Mouse (Mus musculus) cerebellum, postnatal 36 days (tissue): ENCODE data around the gene Tbata.

Experiments
- DNase-seq, 2 experiments: peaks; one replicate each; pipeline ENCODE4 v3.0.0; 2021 to 2022; ENCODE audit warnings: mixed read lengths in 2 of 2

The Tbata gene

GRCm38 (mm10) chr10:61167333-61168096 is 4.2 kb upstream of the Tbata start:
- DNase-seq, result no peak

DNA sequence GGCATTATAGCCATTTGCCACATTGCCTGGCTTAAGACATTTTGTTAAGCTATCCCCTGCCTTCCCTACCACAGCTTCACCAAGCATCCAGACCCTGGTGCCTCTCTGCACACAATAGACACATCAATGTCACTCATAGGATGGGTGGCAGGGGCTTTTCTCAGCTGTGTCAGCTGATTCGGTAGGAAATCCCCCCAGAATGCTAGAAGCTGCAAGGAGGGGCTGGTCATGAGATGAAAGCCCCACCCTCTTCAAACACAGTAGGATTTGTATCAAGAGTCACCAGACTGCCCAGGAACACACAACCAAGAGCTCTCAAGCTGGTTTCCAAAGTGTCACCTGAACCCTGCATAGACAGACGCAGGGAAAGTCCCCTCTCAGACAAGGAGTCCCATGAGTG is 3.4 kb upstream of the Tbata start:
- DNase-seq, result no peak

DNA sequence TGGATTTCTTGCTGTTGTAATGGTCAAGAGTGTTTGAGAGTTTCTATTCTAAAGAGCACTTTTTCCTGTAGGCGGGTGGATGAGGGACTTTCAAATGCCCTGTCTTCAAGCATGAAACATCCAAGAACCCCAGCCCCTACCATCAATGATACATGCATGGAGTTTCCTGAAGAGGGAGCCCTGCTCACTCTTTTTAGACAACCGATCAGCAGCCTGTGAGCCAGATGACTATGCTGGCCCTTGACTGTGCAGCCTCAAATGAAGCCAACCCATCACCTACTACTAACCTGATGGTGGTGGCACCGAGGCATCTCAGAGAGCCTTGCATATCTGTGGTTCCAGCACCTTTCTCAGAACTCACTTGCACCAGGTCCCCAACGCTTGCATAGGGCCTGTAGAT is 742 bp downstream of the Tbata start:
- no peak for DNase-seq

DNA sequence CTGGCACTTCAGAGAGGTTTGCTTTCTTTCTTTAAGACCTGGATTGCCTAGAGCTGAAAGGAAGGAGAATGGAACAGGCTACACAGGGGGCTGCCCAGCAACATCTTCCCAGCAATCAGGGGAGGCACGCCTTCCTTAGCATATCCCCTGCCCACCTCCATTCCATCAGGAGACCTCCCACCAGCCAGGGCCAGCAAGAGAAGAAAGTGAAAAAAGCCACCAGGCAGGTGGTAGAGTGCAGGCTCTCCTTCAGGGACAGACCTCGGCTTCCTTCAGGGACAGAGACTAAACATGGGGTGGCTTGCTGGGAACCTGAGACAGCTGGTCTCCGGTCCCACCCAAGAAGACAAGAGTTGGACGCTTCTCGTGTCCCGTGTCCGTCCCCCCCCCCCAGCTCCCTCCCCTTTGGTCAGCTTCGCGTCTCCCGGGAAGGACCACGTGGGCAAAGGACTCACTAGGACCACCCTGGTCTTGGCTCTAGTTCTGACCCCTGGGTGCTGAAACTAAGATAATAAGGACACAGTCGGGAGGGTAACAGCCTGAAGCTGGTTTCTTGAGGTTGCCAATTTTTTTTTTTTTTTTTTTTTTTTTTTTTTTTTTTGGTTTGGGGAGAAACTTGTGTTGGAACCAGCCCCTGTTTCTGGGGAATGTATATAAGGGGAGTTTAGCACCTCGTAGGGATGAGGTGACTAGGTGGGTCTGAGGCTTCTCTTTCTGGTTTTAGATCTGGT is 3.1 kb downstream of the Tbata start:
- DNase-seq, result peak; percentile 20 to 46

DNA sequence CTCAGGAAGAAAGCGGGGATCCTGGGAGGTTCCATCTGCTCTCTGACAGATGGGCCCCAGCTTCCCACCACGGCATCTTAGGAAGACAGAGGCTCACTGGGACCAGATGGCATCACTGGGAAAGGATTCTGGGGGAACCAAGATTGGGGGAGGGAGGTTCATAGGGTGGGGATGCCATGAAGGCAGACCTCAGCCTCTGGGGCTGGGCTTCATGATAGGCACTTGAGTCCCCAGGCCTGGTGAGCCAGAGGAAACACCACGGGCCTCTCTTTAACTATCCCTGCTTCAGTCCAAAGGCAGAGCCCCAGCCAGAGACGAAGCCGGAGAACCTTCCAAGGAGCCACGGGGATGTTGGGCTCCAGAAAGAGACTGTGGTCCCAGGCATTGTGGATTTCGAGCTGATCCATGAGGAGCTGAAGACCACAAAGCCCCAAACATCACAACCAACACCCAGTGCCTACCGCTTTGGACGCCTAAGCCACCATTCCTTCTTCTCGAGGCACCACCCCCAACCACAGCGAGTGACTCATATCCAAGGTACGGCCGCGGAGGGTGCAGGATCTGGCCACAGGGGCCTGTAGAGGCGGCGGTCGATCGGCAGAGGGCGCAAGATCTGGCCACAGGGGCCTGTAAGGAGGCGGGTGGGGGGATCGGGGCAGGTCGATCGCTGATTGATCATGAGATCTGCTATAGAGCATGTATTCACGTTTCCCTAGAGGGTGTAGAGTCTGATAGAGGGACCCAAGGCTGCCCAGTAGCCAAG is 3.9 kb downstream of the Tbata start:
- DNase-seq, result peak; percentile 90 to 91

GRCm38 (mm10) chr10:61176221-61176790 is 4.6 kb downstream of the Tbata start:
- peak in 1 of 2 experiments; percentile 40 for DNase-seq

DNA sequence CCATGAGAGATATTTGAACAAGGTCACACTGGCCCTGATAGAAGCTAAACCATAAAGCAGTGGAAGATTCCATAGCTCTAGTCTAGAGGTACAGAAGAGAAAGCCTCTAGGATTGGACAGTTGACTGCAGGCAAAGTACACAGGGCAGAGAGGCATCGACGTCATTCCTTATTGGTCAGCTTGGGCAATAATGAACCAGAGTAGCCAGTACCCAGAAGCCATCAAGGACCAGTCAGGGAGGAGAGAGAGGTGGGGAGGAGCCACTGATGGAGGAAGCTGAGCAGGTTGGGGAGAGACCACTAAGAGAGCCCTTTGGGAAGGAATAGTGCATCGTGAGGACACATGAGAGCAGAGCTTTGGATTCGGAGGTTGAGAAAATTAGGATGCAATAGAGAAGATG is 6.0 kb downstream of the Tbata start:
- peak in 1 of 2 experiments; percentile 29 for DNase-seq

DNA sequence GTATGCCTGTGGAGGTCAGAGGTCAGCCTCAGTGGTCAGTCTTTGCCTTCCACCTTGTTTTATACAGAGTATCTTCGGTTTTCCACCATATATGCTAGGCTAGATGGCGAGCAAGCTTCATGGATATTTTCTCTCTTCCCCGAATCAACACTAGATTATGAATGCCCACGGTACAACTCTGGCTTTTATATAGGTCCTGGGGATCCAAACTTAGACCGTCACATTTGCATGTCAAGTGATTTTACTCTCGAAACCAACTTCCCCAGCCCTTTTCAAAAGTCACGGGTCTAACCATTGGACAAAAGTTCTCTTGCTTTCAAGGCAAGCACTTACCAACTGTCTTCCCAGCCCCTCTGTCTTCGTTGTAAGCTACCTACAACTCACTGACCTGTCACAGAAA is 6.9 kb downstream of the Tbata start:
- DNase-seq, result no peak

GRCm38 (mm10) chr10:61179927-61180326 is 8.2 kb downstream of the Tbata start:
- no peak for DNase-seq

- DNase-seq, result no peak
Measured at GRCm38 (mm10) chr10:61187001-61187400, 15.2 kb downstream of the Tbata start.

DNA sequence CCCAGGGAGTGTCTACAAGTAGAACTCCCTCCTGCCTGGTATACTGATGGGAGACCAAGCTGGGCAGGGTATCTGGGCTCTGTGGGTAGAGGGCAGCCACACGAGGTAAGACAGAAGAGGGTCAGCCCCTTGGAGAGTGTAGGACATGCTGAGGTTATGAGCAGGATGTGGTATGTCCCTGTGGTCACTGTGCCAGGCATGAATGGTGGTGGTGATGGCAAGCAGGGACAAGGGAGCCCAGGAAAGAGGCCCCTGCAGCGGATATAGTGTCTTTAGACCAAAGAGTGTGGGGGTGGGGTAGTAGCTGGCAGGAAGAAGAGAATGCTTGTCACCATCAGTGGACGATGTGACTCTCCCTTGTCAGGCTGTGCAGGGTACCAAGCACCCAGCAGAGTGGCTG is 16.3 kb downstream of the Tbata start:
- no peak for DNase-seq

DNA sequence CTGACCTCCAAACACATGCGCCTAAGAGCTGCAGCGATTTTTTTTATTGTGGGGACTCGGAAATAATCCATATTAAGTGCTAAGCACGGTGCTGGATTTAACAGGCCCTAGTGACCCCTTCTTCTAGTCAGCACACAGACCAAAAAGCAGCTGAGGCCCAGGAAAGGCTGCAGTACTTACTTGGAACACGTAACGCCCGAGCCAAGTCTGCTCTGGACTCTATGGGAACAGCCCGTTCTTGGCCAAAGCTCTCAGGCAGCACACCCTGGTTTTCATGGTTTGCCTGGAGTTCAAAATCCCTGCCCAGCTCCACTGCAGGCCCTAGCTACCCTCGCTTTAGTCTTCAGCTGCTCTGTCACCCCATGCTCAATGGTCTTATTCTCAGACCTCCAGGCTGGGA is 22.9 kb downstream of the Tbata start:
- DNase-seq, result no peak

DNA sequence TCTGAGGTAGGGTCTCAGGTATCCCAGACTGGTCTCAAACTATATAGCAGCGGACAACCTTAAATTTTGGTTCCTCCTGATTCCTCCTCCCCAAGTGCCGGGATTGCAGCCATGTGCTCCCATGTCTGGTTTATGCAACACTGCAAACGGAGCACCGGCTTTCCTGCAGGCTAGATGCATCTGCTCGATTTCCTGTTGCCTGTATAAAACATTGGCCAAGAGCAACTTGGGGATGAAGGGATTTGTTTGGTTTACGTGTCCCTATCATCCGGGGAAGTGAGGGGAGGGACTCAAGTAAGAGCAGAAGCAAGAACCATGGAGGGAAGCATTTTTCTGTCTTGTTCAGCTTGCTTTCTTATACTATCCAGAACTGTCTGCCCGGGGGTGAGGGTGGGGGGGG is 23.5 kb downstream of the Tbata start:
- DNase-seq, result no peak

GRCm38 (mm10) chr10:61195718-61196291 is 24.1 kb downstream of the Tbata start:
- no peak for DNase-seq

- peak; percentile 73 to 81 for DNase-seq
Measured at GRCm38 (mm10) chr10:61199566-61200213, 27.9 kb downstream of the Tbata start.

GRCm38 (mm10) chr10:61200232-61200820 is 28.6 kb downstream of the Tbata start:
- DNase-seq, result no peak

DNA sequence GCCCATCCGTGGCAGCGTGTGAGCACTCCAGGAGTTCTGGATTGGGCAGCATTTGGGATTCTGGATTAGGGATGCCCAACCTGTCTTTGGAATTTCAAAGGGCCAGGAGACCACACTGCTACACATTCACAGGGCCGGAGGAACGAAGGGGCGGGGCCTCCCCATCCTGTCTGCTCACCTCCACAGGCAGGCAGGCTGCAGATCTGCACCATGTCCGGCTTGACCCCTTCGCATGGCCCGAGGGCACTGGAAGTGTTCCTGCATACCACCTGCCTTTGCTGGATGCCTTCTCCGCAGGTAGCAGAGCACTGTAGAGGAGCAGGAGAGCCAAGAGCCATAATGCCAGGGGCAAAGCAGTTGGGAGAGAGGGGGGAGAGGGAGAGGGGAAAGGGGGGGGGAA is 29.2 kb downstream of the Tbata start:
- DNase-seq, result no peak

DNA sequence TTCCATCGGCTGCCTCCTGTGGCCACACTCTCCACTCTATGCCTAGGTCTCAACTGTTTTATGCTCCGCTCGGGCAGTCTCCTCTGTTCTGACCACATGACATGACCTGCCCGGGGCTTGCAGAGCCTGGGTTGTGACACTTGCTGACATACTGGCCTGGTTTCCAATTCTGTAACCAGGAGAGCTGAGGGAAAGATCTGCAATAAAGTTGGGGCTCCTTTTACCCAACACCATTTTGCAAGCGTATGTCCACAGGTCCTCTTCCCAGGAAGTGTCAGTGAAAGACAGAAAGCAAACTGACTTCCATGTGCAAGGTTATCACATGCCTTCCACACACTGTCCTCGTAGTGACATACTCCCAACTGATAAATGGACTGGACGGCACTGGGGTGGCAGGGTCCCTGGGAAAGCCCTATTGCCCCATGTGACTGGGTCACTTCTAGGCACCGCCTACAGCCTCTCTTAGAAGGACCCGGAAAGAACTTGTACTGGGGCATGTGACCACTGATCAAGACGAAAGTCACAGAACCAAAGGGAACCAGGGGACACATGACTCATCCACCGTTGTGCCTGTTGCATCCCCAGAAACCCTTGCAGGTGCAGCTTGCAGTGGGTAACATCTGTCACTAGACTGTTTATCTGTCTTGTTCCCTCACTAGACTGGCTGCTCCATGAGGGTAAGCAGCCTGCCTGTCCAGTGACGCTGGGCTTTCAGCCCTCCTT is 30.0 kb downstream of the Tbata start:
- no peak for DNase-seq

- DNase-seq, result no peak
Measured at GRCm38 (mm10) chr10:61203930-61204329, 32.2 kb downstream of the Tbata start.

GRCm38 (mm10) chr10:61208114-61208684 is 36.4 kb downstream of the Tbata start:
- DNase-seq, result no peak

DNA sequence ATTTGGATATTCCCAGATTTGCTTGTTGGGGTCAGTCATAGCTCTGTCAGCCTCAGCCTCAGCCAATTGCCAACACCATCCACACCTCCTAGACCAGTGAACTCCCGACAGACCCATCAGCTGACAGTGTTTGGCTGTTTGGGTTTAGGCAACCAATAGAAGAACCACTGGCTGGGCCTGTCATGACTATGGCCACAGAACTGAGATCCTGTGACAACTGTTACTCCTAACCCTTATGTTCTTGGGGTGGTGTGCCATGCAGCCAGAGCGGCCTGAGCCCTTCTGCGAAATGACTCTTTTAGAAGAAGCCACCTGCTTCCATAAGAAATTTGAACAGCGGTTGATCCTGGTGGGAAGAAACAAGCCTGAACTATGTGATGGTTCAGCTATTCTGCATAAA is 39.4 kb downstream of the Tbata start:
- DNase-seq, result no peak
